Mouse (Mus musculus): ENCODE results near the gene Samm50.

DNA sequence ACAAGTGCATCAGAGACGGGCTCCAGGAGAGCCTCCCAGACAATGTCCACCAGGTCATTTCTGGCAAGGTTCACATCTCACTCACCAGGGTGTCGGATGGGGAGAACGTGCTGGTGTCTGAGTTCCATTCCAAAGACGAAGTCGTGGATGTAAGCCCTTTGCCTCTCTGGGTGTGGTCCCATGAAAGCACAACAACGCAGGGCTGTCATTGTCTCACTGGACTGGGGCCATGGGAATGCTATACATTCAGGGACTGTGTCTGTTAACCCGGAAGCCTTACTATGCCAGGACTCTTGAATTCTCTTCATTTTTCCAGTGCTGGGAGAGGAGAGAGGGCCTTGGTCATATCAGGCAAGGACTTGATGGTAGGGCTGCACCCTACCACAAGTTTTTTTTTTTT is 20.9 kb upstream of the Samm50 start:
- TF ChIP-seq CTCF (IDR thresholded peaks at IDR 0.05; ENCODE audit: borderline replicate concordance, extremely low read depth, insufficient read depth, insufficient read length) (no peak), POLR2A (IDR thresholded peaks at IDR 0.05; ENCODE audit: borderline replicate concordance, extremely low read depth, insufficient read depth, insufficient read length, poor library complexity, severe bottlenecking) (no peak)

Data from brain, embryonic 14.5 days (tissue).